Mouse (Mus musculus): Measurements from ENCODE around the gene Il10.
A peak's percentile ranks its signal among the peaks of the same experiment; 100 is the strongest.

Il10 gene

GRCm38 (mm10) chr1:131049361-131049806 is 29.7 kb downstream of the Il10 start:
- DNase-seq: no peak

GRCm38 (mm10) chr1:131050011-131050410 is 30.4 kb downstream of the Il10 start:
- DNase-seq: no peak

GRCm38 (mm10) chr1:131050617-131051016 is 31.0 kb downstream of the Il10 start:
- no peak for DNase-seq

DNA sequence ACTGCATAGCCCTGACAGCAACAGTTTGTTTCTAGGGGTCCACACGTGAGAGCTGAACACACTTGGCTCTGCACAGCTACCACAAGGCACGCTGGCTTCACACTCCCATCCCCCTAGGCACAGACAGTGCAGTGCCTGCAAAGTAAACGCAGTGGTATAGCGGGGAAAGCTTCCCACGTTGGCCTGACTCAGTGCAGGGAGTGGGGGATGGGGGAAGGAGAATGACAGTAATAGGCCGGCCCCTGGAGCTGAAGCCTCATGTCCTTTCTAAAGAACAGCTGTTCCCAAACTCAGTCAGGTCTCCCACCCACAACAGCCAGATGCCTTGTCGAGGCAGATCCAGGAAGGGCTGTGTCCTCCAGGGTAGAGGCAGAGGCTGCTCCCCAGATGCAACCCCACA is 31.4 kb downstream of the Il10 start:
- no peak for DNase-seq

- peak; percentile 64 for DNase-seq
Observed at GRCm38 (mm10) chr1:131053239-131053638, 33.6 kb downstream of the Il10 start.

GRCm38 (mm10) chr1:131053656-131054055 is 34.0 kb downstream of the Il10 start:
- no peak for DNase-seq

GRCm38 (mm10) chr1:131054251-131054650 is 34.6 kb downstream of the Il10 start:
- DNase-seq: no peak

GRCm38 (mm10) chr1:131058431-131058830 is 38.8 kb downstream of the Il10 start:
- no peak for DNase-seq

DNA sequence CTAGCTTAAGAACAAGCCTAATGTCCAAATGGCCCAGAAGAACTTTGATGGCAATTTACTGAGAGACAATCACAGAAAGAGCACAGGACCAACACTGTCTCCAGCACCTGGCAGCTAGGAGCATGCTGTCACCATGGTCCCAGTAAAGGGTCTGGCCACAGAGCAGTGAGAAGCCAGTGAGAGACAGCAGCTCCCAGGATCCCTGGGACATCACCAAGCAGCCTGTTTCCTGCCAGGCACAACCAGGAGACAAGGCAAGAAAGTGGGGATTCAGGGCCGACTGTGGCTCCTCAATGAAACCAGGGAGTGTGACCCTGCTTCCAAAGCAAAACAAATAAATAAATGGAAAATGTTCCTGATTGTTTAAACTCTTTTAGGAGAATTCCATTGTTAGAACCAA is 39.8 kb downstream of the Il10 start:
- no peak for DNase-seq

DNA sequence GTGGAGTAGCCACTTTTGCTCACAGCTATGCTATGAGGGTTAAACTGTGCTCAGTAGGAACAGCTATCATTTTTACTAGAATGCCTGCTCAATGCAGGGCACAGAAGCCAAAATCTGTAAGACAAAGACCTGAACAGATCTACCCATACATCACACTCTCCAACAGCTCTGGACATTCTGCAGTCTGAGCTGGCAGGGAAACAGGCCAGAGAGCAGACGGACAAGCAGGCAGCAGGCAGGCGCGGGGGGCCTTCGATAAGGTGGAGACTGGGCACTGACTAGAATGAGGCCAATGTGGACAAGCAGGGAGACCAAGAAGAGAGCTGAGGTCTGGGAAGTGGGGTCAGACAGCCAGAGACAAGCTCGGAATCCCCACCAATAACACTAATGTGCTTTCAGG is 40.2 kb downstream of the Il10 start:
- DNase-seq: no peak

DNA sequence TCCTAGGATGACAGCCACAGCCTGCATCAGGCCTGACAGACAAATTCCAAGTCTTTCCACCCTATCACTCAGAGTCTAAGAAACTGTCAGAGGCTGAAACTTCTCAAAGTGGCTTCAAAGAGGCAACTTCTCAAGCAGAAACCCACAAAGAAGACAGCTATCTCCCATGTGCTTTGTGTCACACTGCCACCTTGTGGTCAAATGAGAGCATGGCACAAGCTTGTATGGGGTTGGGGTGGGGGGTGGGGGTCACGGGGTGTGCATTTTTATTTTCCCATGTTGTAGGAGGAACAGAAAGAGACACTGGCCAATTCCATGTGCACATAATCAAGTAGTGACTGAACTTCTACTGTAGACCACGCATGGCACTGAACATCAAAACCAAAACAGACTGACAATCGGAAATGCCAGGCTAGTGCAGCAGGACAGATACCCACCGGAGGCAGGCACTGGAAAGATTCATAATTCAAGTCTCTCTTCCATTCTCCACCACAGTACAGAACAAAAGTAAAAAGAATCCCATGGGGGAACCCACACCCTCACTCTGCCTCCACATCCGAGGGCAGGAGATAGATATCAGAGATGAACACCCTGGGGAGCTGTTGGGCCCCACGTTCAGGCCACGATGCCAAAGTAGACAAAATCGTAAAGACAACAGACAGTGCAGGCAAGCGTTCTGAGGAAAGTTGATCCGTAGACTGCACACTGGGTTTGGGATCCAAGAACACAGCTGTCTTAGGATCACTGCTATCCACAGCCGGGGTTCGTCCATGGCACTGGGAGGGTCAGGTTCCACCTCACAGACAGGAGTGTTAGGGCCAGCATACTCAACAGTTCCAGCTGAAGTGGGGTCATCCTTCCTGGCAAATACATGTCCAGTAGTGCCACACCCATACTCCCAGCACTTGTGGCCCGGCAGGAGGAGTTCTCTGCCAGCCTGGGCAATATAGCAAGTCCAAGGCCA is 40.9 kb downstream of the Il10 start:
- peak; percentile 76 for DNase-seq

GRCm38 (mm10) chr1:131061740-131062254 is 42.2 kb downstream of the Il10 start:
- DNase-seq: no peak

- DNase-seq: no peak
Observed at GRCm38 (mm10) chr1:131062821-131063220, 43.2 kb downstream of the Il10 start.

DNA sequence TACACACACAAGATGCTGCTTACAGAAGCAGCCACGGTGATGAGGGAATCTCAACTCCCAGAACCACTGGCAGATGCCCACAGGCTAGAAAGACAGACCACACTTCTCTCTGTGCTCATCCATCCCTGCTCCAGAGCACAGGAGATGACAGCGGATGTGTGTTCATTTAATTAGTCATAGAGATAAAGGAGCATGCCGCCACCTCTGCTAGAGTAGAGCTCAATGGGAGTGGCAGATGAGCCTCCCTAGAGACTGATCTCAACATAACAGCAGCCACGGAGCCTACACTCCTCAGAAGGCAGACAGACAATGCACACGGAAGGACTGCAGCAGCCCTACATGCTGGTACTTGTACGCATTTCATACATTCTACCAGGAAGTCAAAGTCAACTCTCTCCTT is 44.6 kb downstream of the Il10 start:
- DNase-seq: no peak

DNA sequence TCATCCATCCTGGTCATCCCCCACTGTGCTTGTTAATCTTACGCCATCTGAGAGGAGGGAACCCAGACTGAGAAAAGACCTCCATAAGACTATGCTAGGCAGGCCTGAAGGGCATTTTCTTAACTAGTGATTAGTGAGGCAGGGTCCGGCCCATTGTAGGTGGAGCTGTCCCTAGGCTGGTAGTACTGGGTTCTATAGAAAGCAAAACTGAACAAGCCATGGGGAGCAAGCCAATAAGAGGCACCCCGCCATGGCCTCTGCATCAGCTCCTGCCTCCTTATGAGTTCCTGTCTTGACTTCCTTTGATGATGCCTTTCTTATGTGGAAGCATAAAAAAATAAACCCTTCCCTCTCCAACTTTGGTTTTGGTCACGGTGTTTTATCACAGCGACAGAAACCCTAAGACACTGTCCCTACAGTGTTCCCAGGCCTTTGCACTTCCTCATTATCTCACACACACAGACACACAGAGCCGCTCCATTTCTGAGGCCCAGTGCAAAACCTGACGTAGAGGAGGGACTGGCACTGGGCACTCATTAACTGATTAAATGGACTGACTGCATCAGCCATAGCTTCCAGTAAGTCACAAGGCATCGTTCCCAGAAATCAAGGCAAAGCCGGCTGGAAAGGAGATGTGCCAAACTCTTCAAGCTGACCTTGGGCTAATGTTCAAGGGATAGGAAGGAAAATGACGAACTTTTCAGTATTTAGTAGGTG is 48.5 kb downstream of the Il10 start:
- DNase-seq: no peak

GRCm38 (mm10) chr1:131069010-131069409 is 49.4 kb downstream of the Il10 start:
- DNase-seq: no peak

- DNase-seq: no peak
Observed at GRCm38 (mm10) chr1:131072376-131072990, 52.8 kb downstream of the Il10 start.

- DNase-seq: no peak
Observed at GRCm38 (mm10) chr1:131074524-131074938, 54.9 kb downstream of the Il10 start.
